Mouse (Mus musculus) lung, adult 2 months (tissue): ENCODE measurements around the gene Acot8.

Experiments used
- CTCF ChIP-seq: fragments of 200-500 bp; IDR thresholded peaks from 2 replicates; pipeline ENCODE4 v1.5.1; 2011; ENCODE audit warnings: mild to moderate bottlenecking, low read length, control low read depth; ENCODE audit not compliant: insufficient read depth
- POLR2A ChIP-seq: fragments of 200-500 bp; IDR thresholded peaks from 2 replicates; pipeline ENCODE4 v1.6.1; 2011; ENCODE audit warnings: low read depth, mild to moderate bottlenecking, control low read depth, low read length, borderline replicate concordance; ENCODE audit errors: extremely low read depth

DNA sequence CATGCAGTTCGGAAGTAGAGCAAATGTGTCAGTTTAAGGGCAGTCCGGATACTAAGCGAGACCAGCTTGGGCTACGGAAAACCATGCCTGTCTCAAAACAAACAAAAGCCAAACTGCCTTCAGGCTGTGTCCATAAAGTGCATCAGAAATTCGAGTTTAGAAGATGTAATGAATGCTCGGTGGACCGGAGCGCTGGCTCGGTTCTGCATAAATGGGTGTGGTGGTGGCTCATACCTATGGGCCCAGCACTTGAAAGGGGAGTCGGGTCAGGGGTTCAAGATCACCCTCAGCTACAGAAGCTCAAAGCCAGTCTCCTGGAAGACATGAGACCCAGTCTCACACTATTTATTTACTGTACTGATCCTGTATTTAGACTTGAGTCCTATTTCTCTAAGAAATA, 16.9 kb downstream of the Acot8 start:
- TF ChIP-seq CTCF (no peak), POLR2A (no peak)
